Mouse (Mus musculus) lung, embryonic 15.5 days (tissue): ENCODE data around the gene C1galt1. TPM values are rescaled to one million over a fixed set of nuclear protein-coding genes. Genes with fewer than 3 reads are reported as not detected.

ENCODE experiments used
- ATAC-seq: fragments of 200-750 bp; cut with Nextera tagmentation; 2 replicates; pipeline ENCODE4 v1.8.0; 2017; ENCODE audit warnings: moderate number of reproducible peaks, borderline replicate concordance; ENCODE audit not compliant: low FRiP score, low TSS enrichment; ENCODE audit errors: extremely low read depth
- H3K27ac ChIP-seq: fragments of 300-500 bp; sonication (generic); 2 replicates; pipeline ENCODE4 v1.5.1; 2015; ENCODE audit warnings: moderate library complexity, mild to moderate bottlenecking, inconsistent platforms
- H3K27me3 ChIP-seq: fragments of 300-500 bp; sonication (generic); 2 replicates; pipeline ENCODE4 v1.6.1; 2015; ENCODE audit warnings: inconsistent platforms
- H3K36me3 ChIP-seq: fragments of 300-500 bp; sonication (generic); 2 replicates; pipeline ENCODE4 v1.6.1; 2015; ENCODE audit warnings: inconsistent platforms
- H3K4me1 ChIP-seq: fragments of 300-500 bp; sonication (generic); 2 replicates; pipeline ENCODE4 v1.6.1; 2015; ENCODE audit warnings: inconsistent platforms
- H3K4me2 ChIP-seq: fragments of 300-500 bp; sonication (generic); 2 replicates; pipeline ENCODE4 v1.6.1; 2015; ENCODE audit warnings: inconsistent platforms, mild to moderate bottlenecking, moderate library complexity
- H3K4me3 ChIP-seq: fragments of 300-500 bp; sonication (generic); 2 replicates; pipeline ENCODE4 v1.5.1; 2015; ENCODE audit warnings: mild to moderate bottlenecking, inconsistent platforms
- H3K9ac ChIP-seq: fragments of 300-500 bp; sonication (generic); 2 replicates; pipeline ENCODE4 v1.6.1; 2015; ENCODE audit warnings: inconsistent platforms
- H3K9me3 ChIP-seq: fragments of 300-500 bp; sonication (generic); 2 replicates; pipeline ENCODE4 v1.6.1; 2016; ENCODE audit warnings: inconsistent platforms
- WGBS: fragments of 180-500 bp; shearing (Covaris S2); methylation state at CpG from one replicate; pipeline ENCODE4 v1.1.7; 2015; 5-methylcytosine and 5-hydroxymethylcytosine counted together
- polyA plus RNA-seq: library from polyadenylated mRNA; unstranded; fragments of >200 nt; fragmentation: Nextera tagmentation; extraction: Ambion mirVana; gene quantifications from 2 replicates; pipeline ENCODE4 v1.2.1, GENCODE M21; 2015

C1galt1 gene
- polyA plus RNA-seq, result 3.3 and 3.6 TPM in 2 replicates

DNA sequence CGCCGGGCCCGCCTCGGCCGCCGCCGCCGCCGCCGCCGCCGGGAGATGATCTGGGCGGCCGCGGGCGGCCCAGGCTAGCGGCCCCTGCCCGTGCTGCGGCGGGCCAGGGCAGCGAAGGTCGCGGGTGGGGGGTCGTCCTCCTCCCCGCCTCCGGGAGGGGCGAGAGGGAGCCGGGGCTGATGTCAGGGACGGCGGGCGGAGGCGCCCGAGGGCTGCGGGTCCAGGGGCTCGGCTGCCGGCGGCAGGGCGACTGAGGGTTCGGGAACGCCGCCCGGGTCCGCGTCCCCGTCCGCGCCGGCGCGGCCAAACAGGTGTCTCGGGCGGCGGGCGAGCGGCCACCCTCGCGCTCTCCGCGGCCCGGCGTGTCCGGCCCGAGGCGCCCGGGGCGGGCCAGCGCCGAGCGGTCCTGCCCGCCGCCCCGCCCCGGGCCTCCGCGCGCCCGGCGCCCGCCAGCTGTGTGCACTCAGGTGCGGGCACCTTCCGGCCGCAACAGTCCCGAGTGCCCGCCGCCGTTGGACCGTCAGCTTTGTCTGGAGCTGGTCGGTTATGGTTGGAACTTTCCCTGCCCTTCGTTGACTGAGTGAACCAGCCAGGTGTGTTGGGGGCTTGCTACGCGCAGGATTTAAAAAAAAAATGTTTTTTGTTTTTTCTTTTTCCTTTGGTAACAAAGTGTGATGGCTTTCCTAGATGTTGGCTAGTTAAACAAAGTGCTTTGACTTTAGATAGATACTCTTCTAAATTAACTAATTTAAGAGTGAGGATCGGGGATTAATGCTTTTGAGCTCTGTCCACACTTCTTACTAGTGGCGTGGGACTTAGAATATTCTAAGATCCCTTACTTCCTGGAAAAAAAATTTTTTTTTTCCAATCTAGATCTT, at the start of gene C1galt1:
Gene C1galt1 (plus strand): TSS at position 41 of the 878 bp plus-strand sequence.
- Histone ChIP-seq H3K27me3 (no peaks in the 10 kb centered on the region), H3K4me1 (peaks cover 20% of the 10 kb centered on the region), H3K4me2 (peak within 1 kb of the TSS; percentile 60), H3K9me3 (no peaks in the 10 kb centered on the region), H3K36me3 (no peaks in the 10 kb centered on the region), H3K27ac (peak within 1 kb of the TSS; percentile 96), H3K4me3 (peak within 1 kb of the TSS; percentile 89), H3K9ac (peak within 1 kb of the TSS; percentile 90)
- WGBS, result under 1% methylated on average over 77 of the region's 93 CpGs
- peak; percentile 84 for ATAC-seq

- Histone ChIP-seq H3K27ac (no peak overlapping the region), H3K27me3 (no peaks in the 10 kb centered on the region), H3K4me3 (no peak overlapping the region), H3K36me3 (no peaks in the 10 kb centered on the region), H3K4me1 (no peaks in the 10 kb centered on the region), H3K9me3 (no peaks in the 10 kb centered on the region), H3K9ac (no peak overlapping the region), H3K4me2 (no peak overlapping the region)
- no peak for ATAC-seq
- WGBS, result 59% methylated on average over 6 of the region's 6 CpGs
Observed at GRCm38 (mm10) chr6:7799969-7800368, 44.7 kb upstream of the C1galt1 start.

GRCm38 (mm10) chr6:7803765-7804542, 40.7 kb upstream of the C1galt1 start:
- no peak overlapping the region for H3K9ac ChIP-seq
- H3K27me3 ChIP-seq, result no peaks in the 10 kb centered on the region
- ATAC-seq, result peak; percentile 73; the same call in 1 of the 2 replicates
- H3K36me3 ChIP-seq, result no peaks in the 10 kb centered on the region
- no peak overlapping the region; the same call in 1 of the 2 replicates for H3K27ac ChIP-seq
- H3K9me3 ChIP-seq, result no peaks in the 10 kb centered on the region
- 51% methylated on average over 9 of the region's 9 CpGs for WGBS
- no peak overlapping the region for H3K4me3 ChIP-seq
- no peaks in the 10 kb centered on the region for H3K4me1 ChIP-seq
- no peak overlapping the region for H3K4me2 ChIP-seq

DNA sequence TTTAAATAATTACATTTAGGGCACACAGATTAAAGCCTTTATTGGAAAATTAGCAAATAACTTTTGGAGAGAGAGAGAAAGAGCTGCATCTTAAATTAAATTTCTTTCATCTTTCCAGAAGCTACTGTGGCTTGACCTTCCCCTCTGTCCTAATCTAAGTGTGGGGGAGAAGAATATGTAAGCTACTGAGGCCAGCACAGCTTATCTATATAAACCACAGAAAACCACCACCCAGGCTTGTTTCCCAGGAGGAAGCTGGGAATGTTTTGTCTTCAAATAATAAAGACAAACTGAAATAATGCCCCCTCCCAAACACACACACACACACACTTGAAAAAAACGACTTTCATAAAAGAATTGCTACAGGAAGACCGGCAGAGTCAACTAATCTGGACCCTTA, 30.5 kb upstream of the C1galt1 start:
- Histone ChIP-seq H3K9ac (no peak overlapping the region), H3K9me3 (no peaks in the 10 kb centered on the region)

DNA sequence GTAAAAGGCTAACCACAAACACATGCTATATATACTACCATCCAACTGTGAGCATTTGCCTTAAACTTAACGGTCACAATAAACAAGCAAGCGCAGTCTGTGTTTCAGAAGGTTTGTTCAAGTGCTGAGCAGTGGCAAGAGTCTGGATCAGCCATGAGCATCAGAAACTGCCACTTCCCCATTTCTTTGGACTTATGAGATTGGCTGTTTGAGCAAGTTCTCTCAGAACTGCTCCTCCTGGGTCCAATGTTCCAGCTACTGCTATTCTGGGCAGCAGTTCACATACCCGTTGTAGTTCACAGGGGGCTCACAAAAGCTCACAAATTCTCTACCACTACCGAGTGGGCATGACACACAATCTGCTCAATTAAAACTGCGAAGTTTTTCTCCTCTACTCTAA, 28.4 kb upstream of the C1galt1 start:
- H3K27ac ChIP-seq, result no peak overlapping the region
- no peaks in the 10 kb centered on the region for H3K27me3 ChIP-seq
- WGBS, result 80% methylated on average over 5 of the region's 5 CpGs
- H3K9ac ChIP-seq, result no peak overlapping the region
- no peak for ATAC-seq
- no peaks in the 10 kb centered on the region for H3K9me3 ChIP-seq
- H3K36me3 ChIP-seq, result no peaks in the 10 kb centered on the region
- H3K4me1 ChIP-seq, result no peaks in the 10 kb centered on the region
- no peak overlapping the region for H3K4me3 ChIP-seq
- no peak overlapping the region for H3K4me2 ChIP-seq

More for the DNA sequence above, 30.5 kb upstream of the C1galt1 start:
- H3K27me3 ChIP-seq, result no peaks in the 10 kb centered on the region
- H3K36me3 ChIP-seq, result no peaks in the 10 kb centered on the region
- H3K4me2 ChIP-seq, result no peak overlapping the region
- no peak for ATAC-seq
- H3K4me1 ChIP-seq, result no peaks in the 10 kb centered on the region
- no peak overlapping the region for H3K27ac ChIP-seq
- no peak overlapping the region for H3K4me3 ChIP-seq
- WGBS, result 20% methylated on average over 2 of the region's 2 CpGs

- no peak for ATAC-seq
- Histone ChIP-seq H3K27me3 (no peaks in the 10 kb centered on the region), H3K36me3 (no peaks in the 10 kb centered on the region), H3K4me2 (no peak overlapping the region), H3K27ac (no peak overlapping the region), H3K9me3 (no peaks in the 10 kb centered on the region), H3K9ac (no peak overlapping the region), H3K4me3 (no peak overlapping the region), H3K4me1 (no peaks in the 10 kb centered on the region)
- 59% methylated on average over 6 of the region's 6 CpGs for WGBS
Observed at GRCm38 (mm10) chr6:7822688-7823087, 22.0 kb upstream of the C1galt1 start.

- Histone ChIP-seq H3K9me3 (no peaks in the 10 kb centered on the region), H3K4me1 (no peaks in the 10 kb centered on the region), H3K27ac (no peak overlapping the region), H3K36me3 (no peaks in the 10 kb centered on the region), H3K9ac (no peak overlapping the region), H3K4me2 (no peak overlapping the region), H3K27me3 (no peaks in the 10 kb centered on the region), H3K4me3 (no peak overlapping the region)
- 69% methylated on average over 8 of the region's 8 CpGs for WGBS
- no peak for ATAC-seq
Observed at GRCm38 (mm10) chr6:7830793-7831192, 13.8 kb upstream of the C1galt1 start.

DNA sequence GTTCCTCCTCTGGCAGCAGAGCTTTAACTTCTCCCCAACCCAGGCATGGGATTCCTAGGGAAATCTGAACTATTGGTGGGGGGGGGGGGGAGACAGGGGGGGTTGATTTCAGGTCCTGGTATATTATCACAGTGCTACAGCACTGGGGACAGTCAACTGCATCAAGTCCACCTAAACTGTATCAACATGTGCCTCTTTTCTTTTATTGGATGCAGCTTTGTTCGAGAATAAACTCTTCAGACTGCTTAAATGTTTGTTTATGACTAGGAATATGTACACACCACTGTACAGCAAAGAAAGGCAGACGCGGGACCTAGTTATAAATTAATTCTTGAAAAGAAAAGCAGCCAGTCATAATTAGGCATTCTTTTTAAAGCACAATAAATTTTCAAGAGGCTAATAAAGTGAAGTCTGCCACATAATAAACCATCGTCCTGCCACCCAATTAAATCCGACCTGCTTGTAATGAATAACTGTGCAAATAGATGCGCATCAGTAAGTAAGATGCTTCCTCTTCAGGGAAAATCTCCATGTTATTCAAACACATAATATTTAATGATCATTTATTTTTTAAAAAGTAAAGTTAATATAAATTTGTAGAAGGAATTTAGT, 12.0 kb upstream of the C1galt1 start:
- H3K4me2 ChIP-seq, result no peak overlapping the region
- H3K4me1 ChIP-seq, result no peaks in the 10 kb centered on the region
- no peak for ATAC-seq
- H3K27ac ChIP-seq, result no peak overlapping the region
- no peaks in the 10 kb centered on the region for H3K36me3 ChIP-seq
- no peak overlapping the region for H3K9ac ChIP-seq
- H3K9me3 ChIP-seq, result no peaks in the 10 kb centered on the region
- 45% methylated on average over 6 of the region's 6 CpGs for WGBS
- no peaks in the 10 kb centered on the region for H3K27me3 ChIP-seq
- no peak overlapping the region for H3K4me3 ChIP-seq

DNA sequence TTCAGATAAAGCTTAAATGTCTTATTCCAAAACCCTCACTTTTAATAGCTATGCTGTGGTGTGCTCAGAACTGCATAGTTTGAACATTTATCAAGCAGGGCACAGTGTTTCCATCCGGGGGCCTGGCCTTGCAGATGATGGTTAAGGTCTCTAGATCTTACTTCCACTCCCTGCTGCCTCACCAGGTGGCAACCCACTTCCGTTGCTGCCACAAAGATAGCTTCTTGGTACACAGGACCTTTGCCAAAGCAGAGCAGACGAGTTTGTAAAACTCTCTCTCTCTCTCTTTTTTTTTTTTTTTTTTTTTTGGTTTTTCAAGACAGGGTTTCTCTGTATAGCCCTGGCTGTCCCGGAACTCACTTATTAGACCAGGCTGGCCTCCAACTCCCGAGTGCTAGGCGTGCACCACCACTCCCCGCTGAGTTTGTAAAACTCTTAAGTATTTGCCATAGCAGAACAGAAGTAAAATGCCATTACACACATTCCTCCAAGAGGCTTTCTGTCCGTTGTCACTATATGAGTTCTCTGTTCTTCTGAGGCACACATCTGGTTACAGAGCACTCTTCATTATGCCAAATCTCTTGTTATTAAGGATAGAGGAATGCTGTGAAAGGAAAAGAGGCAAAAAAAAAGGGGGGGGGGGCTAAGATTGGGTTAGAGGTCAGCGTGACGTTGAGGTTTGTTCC, 773 bp upstream of the C1galt1 start:
- Histone ChIP-seq H3K4me2 (peak overlapping the region; percentile 60), H3K9me3 (no peaks in the 10 kb centered on the region), H3K4me3 (peak overlapping the region; percentile 89), H3K9ac (no peak overlapping the region), H3K27ac (peak overlapping the region; percentile 55), H3K36me3 (no peaks in the 10 kb centered on the region), H3K4me1 (peaks cover 20% of the 10 kb centered on the region), H3K27me3 (no peaks in the 10 kb centered on the region)
- WGBS, result 55% methylated on average over 10 of the region's 10 CpGs
- 0 out of 2 replicates have a peak, but pooled peaks have one; percentile 0 for ATAC-seq

DNA sequence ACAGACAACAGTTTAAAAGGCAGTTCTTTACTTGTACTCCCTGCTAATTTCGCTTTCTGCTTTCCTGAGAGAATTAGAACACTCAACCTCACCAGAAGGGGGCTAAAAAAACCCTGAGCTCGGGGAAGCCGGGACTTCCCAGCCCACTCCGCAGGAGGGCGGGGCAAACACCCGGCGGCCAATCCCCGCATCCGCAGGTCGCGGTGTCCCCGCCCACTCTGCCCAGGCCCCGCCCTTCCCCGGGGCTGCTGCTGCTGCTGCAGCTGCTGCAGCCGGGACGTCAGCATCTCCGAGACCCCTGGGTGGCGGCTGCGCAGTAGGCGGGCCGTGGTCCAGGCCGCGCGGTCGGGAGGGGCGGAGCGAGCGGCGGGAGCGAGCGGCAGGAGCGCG, 235 bp upstream of the C1galt1 start:
- peak overlapping the region; percentile 96 for H3K27ac ChIP-seq
- peak; percentile 100 for ATAC-seq

DNA sequence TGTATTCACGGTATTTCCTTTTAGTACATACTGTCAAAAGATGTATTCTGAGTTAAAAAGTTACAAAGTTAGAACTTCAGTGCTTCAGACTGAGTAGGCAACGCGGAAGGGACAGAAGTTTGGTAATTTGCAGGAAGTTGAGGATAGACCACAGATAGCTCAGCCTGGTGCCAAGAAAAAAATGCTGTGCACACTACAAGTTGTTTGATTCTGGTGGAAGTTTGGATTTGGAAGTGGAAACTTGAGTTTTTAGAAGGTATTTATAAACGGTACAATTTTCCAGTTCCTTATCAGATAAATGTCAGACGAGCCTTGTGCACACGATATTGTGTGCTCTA, 1.0 kb downstream of the C1galt1 start:
- peaks cover 20% of the 10 kb centered on the region for H3K4me1 ChIP-seq
- no peaks in the 10 kb centered on the region for H3K27me3 ChIP-seq
- H3K9me3 ChIP-seq, result no peaks in the 10 kb centered on the region
- no peak for ATAC-seq
- no peak overlapping the region for H3K27ac ChIP-seq
- peak overlapping the region; percentile 60 for H3K4me2 ChIP-seq
- H3K9ac ChIP-seq, result peak overlapping the region; percentile 90; the same call in 1 of the 2 replicates
- H3K36me3 ChIP-seq, result no peaks in the 10 kb centered on the region
- H3K4me3 ChIP-seq, result peak overlapping the region; percentile 89
- WGBS, result 3% methylated on average over 6 of the region's 6 CpGs

More for the DNA sequence above, 235 bp upstream of the C1galt1 start:
- Histone ChIP-seq H3K36me3 (no peaks in the 10 kb centered on the region), H3K4me2 (peak overlapping the region; percentile 60), H3K4me1 (peaks cover 20% of the 10 kb centered on the region), H3K9me3 (no peaks in the 10 kb centered on the region), H3K27me3 (no peaks in the 10 kb centered on the region), H3K9ac (peak overlapping the region; percentile 90), H3K4me3 (peak overlapping the region; percentile 89)
- under 1% methylated on average over 21 of the region's 33 CpGs for WGBS
